Comparison of ENCODE assay signal across 20 mouse cellular contexts in the genomic region with DNA sequence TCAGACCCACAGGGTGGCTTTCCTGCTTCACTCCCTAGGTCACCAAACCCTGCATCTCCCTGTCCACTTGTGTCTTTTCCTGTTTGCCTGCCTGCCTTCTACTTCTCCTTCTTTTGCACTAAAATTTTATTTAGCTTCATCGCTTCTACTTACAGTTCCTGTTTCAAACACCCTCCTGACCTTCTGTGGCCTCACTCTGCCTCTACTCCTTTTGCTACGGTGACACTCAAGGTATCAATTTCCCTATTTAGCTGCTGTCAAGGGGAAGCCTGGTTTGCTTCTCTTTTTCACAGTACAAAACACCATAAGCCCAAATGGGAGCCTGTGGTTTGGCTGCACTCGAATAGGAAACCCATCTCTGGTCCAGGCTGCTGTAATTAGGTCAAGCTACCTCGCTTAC. TPM values are rescaled to one million over a fixed set of nuclear protein-coding genes. Genes with fewer than 3 reads are reported as not detected.
DNase-seq lines count a peak whose midpoint lies in the region; ATAC-seq and TF ChIP-seq lines count a peak whose summit lies in the region.
"Had no signal": no experiment of that assay in that cellular context is flagged by ENCODE, and none has a peak within 500 bp of the region (broad histone marks: within the 10 kb centered on the region; RNA-seq: fewer than 3 reads in every experiment).

No protein-coding gene starts in this region.

- DNase-seq in lung, postnatal 36 days: peak; percentile 47
- DNase-seq in lung, adult 2 months: no peak
- DNase-seq in heart, adult 9 months (ENCODE audit: low spot score in 2 of 2): no peak
- no peak for DNase-seq in cerebellum, postnatal 25 days
- no peak for DNase-seq in urinary bladder, adult 2 months (ENCODE audit: low spot score)
- DNase-seq: adrenal gland, postnatal 36 days; cerebellum, adult 9-10 months; gastrocnemius, postnatal 25 days; heart, postnatal 10 days; kidney, postnatal 4 days; thymus, postnatal 25 days had no signal

- no peak for TF ChIP-seq CTCF in lung, adult 2 months (IDR thresholded peaks at IDR 0.05; ENCODE audit: insufficient read depth, low read length)

- no peak overlapping the region for H3K4me3 ChIP-seq in lung, adult 2 months (replicated peaks; ENCODE audit: extremely low read depth, low read depth, low read length)
- H3K4me3 ChIP-seq: forebrain, embryonic 15.5 days; heart, embryonic 10.5 days; hindbrain, embryonic 13.5 days; limb, embryonic 13.5 days; midbrain, embryonic 12.5 days; neural tube, embryonic 13.5 days had no signal

- no peak for TF ChIP-seq POLR2A in lung, adult 2 months (IDR thresholded peaks at IDR 0.05; ENCODE audit: borderline replicate concordance, extremely low read depth, low read depth, low read length)

- 56% methylated on average over 4 of the region's 4 CpGs for WGBS in lung, adult 2 months

- ATAC-seq in common myeloid progenitor, adult 5-6 weeks (replicated peaks; ENCODE audit: low read depth, poor library complexity, severe bottlenecking): peak; percentile 98
- peak; percentile 87 for ATAC-seq in neutrophil, adult 5-6 weeks (ENCODE audit: extremely low read depth, insufficient number of reproducible peaks, low FRiP score, poor library complexity, severe bottlenecking)
- ATAC-seq: CD4-positive, CD25-positive, alpha-beta regulatory T cell, adult 4 months; forebrain, embryonic 15.5 days had no signal

- no peaks in the 10 kb centered on the region for H3K4me1 ChIP-seq in lung, adult 2 months (ENCODE audit: control insufficient read depth, insufficient read depth, low read length)
- H3K4me1 ChIP-seq: forebrain, embryonic 15.5 days; hindbrain, embryonic 13.5 days; limb, embryonic 13.5 days; midbrain, embryonic 12.5 days; neural tube, embryonic 13.5 days had no signal

RNA-seq across cellular contexts. Expression of a gene that starts 11.7 kb away (rescaled TPM):
- polyA plus RNA-seq in lung, adult 2 months (2012; rRNA removed): 41.0 and 41.7 TPM in 2 replicates
- 13.6 and 19.5 TPM in 2 replicates for total RNA-seq in common myeloid progenitor, adult 5-6 weeks (2017)
- total RNA-seq in neutrophil, adult 5-6 weeks (2017): 14.0 and 18.9 TPM in 2 replicates
- 28.7 and 33.3 TPM in 2 replicates for polyA plus RNA-seq in urinary bladder, adult 2 months (2012; rRNA removed)

RNA-seq across cellular contexts. Expression of a gene that starts 15.8 kb away (rescaled TPM):
- polyA plus RNA-seq in lung, adult 2 months (2012; rRNA removed): 22.6 and 37.7 TPM in 2 replicates
- 100 and 111 TPM in 2 replicates for total RNA-seq in common myeloid progenitor, adult 5-6 weeks (2017)
- 215 and 223 TPM in 2 replicates for total RNA-seq in neutrophil, adult 5-6 weeks (2017)
- 64.6 and 82.8 TPM in 2 replicates for polyA plus RNA-seq in urinary bladder, adult 2 months (2012; rRNA removed)
